Mouse (Mus musculus): Measurements from ENCODE around the gene Otx2. TPM values are rescaled to one million over a fixed set of nuclear protein-coding genes. Genes with fewer than 3 reads are reported as not detected.

Gene Otx2
- 13.9 TPM in 2 replicates for polyA plus RNA-seq (2014; fragmentation: Nextera tagmentation; extraction: Ambion mirVana)

DNA sequence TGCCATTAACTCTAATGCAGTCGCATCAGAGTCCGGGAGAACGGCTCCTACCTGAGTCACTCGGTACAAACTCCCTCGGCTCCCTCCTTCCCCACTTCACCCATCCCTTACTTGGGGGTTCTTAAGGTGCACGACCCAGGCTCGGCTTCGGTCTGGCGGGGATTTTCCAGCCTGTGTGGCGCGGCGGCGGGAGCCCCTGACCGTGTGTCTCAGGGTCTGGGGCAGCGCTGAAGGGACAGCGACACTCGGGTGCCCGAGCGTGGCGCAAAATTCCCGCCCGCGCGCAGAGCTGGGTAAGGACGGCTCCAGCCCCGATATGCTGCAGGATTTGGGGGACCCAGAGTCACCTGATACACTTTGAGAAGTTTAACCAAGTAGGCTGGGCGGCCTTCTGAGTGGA, at the start of gene Otx2:
Gene Otx2, minus strand, starts transcription at position 279 of the 400 bp plus-strand sequence.
- H3K27me3 ChIP-seq (ENCODE audit: control insufficient read depth, insufficient read depth, low read length): peaks cover 76% of the 10 kb centered on the region
- no peaks in the 10 kb centered on the region for H3K4me1 ChIP-seq (replicated peaks; ENCODE audit: control insufficient read depth, insufficient read depth, low read length)
- H3K4me3 ChIP-seq (ENCODE audit: low read depth, low read length): no peak within 1 kb of the TSS
- under 1% methylated on average over 27 of the region's 27 CpGs for WGBS
- DNase-seq (ENCODE audit: low spot score) (peak; percentile 58), ATAC-seq (ENCODE audit: low FRiP score) (no peak)
- H3K27ac ChIP-seq (ENCODE audit: low read depth, low read length): no peak within 1 kb of the TSS
- no peak within 1 kb of the TSS for H3K9ac ChIP-seq (ENCODE audit: low read depth, low read length)
- H3K4me2 ChIP-seq (replicated peaks; ENCODE audit: low read depth, low read length): no peak within 1 kb of the TSS; the same call in 1 of the 2 replicates
- no peaks in the 10 kb centered on the region for H3K9me3 ChIP-seq (ENCODE audit: control insufficient read depth, low read length)
- no peaks in the 10 kb centered on the region for H3K36me3 ChIP-seq (ENCODE audit: control insufficient read depth, insufficient read depth, low read length)

- H3K4me3 ChIP-seq (ENCODE audit: low read depth, low read length): no peak overlapping the region
- no peak for ATAC-seq (ENCODE audit: low FRiP score)
- H3K9ac ChIP-seq (ENCODE audit: low read depth, low read length): no peak overlapping the region
- H3K27ac ChIP-seq (ENCODE audit: low read depth, low read length): no peak overlapping the region
- H3K4me1 ChIP-seq (replicated peaks; ENCODE audit: control insufficient read depth, insufficient read depth, low read length): no peaks in the 10 kb centered on the region
- 40% methylated on average over 4 of the region's 4 CpGs for WGBS
- H3K27me3 ChIP-seq (ENCODE audit: control insufficient read depth, insufficient read depth, low read length): no peaks in the 10 kb centered on the region
- no peak overlapping the region for H3K4me2 ChIP-seq (replicated peaks; ENCODE audit: low read depth, low read length)
- DNase-seq (ENCODE audit: low spot score): no peak
- no peaks in the 10 kb centered on the region for H3K36me3 ChIP-seq (ENCODE audit: control insufficient read depth, insufficient read depth, low read length)
- no peaks in the 10 kb centered on the region for H3K9me3 ChIP-seq (ENCODE audit: control insufficient read depth, low read length)
Observed at GRCm38 (mm10) chr14:48722763-48723162, 49.1 kb upstream of the Otx2 start.

GRCm38 (mm10) chr14:48719296-48719695, 45.7 kb upstream of the Otx2 start:
- WGBS: 85% methylated on average over 3 of the region's 3 CpGs
- no peaks in the 10 kb centered on the region for H3K36me3 ChIP-seq (ENCODE audit: control insufficient read depth, insufficient read depth, low read length)

GRCm38 (mm10) chr14:48717632-48718279, 44.1 kb upstream of the Otx2 start:
- Histone ChIP-seq H3K36me3 (ENCODE audit: control insufficient read depth, insufficient read depth, low read length) (no peaks in the 10 kb centered on the region), H3K27me3 (ENCODE audit: control insufficient read depth, insufficient read depth, low read length) (no peaks in the 10 kb centered on the region), H3K4me1 (replicated peaks; ENCODE audit: control insufficient read depth, insufficient read depth, low read length) (no peaks in the 10 kb centered on the region), H3K4me2 (replicated peaks; ENCODE audit: low read depth, low read length) (no peak overlapping the region), H3K27ac (ENCODE audit: low read depth, low read length) (no peak overlapping the region), H3K4me3 (ENCODE audit: low read depth, low read length) (no peak overlapping the region), H3K9me3 (ENCODE audit: control insufficient read depth, low read length) (no peaks in the 10 kb centered on the region), H3K9ac (ENCODE audit: low read depth, low read length) (no peak overlapping the region)
- 84% methylated on average over 8 of the region's 8 CpGs for WGBS
- no peak for DNase-seq (ENCODE audit: low spot score)
- ATAC-seq (ENCODE audit: low FRiP score): no peak

More at GRCm38 (mm10) chr14:48719296-48719695, 45.7 kb upstream of the Otx2 start:
- H3K9ac ChIP-seq (ENCODE audit: low read depth, low read length): no peak overlapping the region
- no peak overlapping the region for H3K27ac ChIP-seq (ENCODE audit: low read depth, low read length)
- H3K9me3 ChIP-seq (ENCODE audit: control insufficient read depth, low read length): no peaks in the 10 kb centered on the region
- no peak for ATAC-seq (ENCODE audit: low FRiP score)
- H3K27me3 ChIP-seq (ENCODE audit: control insufficient read depth, insufficient read depth, low read length): no peaks in the 10 kb centered on the region
- H3K4me1 ChIP-seq (replicated peaks; ENCODE audit: control insufficient read depth, insufficient read depth, low read length): no peaks in the 10 kb centered on the region
- DNase-seq (ENCODE audit: low spot score): no peak
- H3K4me2 ChIP-seq (replicated peaks; ENCODE audit: low read depth, low read length): no peak overlapping the region
- H3K4me3 ChIP-seq (ENCODE audit: low read depth, low read length): no peak overlapping the region

DNA sequence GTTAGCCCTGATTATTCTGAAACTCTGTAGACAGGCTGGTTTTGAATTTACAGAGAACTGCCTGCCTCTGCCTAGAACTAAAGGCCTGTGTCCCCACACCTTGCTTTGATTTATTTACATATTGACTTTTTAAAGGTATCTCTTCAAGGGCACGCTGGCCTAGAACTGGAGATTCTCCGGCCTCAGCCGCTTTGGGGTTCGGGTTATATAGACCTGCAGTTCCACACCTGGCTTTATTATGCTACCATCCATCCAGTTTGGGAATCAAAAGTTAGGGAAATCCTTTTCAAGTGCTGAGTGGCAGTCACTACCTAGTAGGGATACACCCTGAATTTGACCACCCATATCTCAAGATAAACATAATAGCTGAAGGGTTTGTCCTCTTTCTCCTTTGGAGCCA, 42.8 kb upstream of the Otx2 start:
- WGBS: 88% methylated on average over 4 of the region's 4 CpGs
- Histone ChIP-seq H3K4me3 (ENCODE audit: low read depth, low read length) (no peak overlapping the region), H3K27me3 (ENCODE audit: control insufficient read depth, insufficient read depth, low read length) (no peaks in the 10 kb centered on the region), H3K9me3 (ENCODE audit: control insufficient read depth, low read length) (no peaks in the 10 kb centered on the region), H3K27ac (ENCODE audit: low read depth, low read length) (no peak overlapping the region), H3K4me2 (replicated peaks; ENCODE audit: low read depth, low read length) (no peak overlapping the region), H3K36me3 (ENCODE audit: control insufficient read depth, insufficient read depth, low read length) (no peaks in the 10 kb centered on the region), H3K9ac (ENCODE audit: low read depth, low read length) (no peak overlapping the region), H3K4me1 (replicated peaks; ENCODE audit: control insufficient read depth, insufficient read depth, low read length) (no peaks in the 10 kb centered on the region)
- ATAC-seq (ENCODE audit: low FRiP score) (no peak), DNase-seq (ENCODE audit: low spot score) (no peak)

- Histone ChIP-seq H3K4me3 (ENCODE audit: low read depth, low read length) (no peak overlapping the region), H3K9me3 (ENCODE audit: control insufficient read depth, low read length) (no peaks in the 10 kb centered on the region), H3K27ac (ENCODE audit: low read depth, low read length) (no peak overlapping the region), H3K9ac (ENCODE audit: low read depth, low read length) (no peak overlapping the region), H3K4me1 (replicated peaks; ENCODE audit: control insufficient read depth, insufficient read depth, low read length) (no peaks in the 10 kb centered on the region; the same call in 1 of the 2 replicates), H3K27me3 (ENCODE audit: control insufficient read depth, insufficient read depth, low read length) (peaks cover 18% of the 10 kb centered on the region), H3K36me3 (ENCODE audit: control insufficient read depth, insufficient read depth, low read length) (no peaks in the 10 kb centered on the region), H3K4me2 (replicated peaks; ENCODE audit: low read depth, low read length) (no peak overlapping the region)
- 76% methylated on average over 13 of the region's 13 CpGs for WGBS
- 0 out of 2 replicates have a peak, but pooled peaks have one; percentile 22 for ATAC-seq (ENCODE audit: low FRiP score)
- peak; percentile 9 for DNase-seq (ENCODE audit: low spot score)
Observed at GRCm38 (mm10) chr14:48710871-48711370, 37.3 kb upstream of the Otx2 start.

DNA sequence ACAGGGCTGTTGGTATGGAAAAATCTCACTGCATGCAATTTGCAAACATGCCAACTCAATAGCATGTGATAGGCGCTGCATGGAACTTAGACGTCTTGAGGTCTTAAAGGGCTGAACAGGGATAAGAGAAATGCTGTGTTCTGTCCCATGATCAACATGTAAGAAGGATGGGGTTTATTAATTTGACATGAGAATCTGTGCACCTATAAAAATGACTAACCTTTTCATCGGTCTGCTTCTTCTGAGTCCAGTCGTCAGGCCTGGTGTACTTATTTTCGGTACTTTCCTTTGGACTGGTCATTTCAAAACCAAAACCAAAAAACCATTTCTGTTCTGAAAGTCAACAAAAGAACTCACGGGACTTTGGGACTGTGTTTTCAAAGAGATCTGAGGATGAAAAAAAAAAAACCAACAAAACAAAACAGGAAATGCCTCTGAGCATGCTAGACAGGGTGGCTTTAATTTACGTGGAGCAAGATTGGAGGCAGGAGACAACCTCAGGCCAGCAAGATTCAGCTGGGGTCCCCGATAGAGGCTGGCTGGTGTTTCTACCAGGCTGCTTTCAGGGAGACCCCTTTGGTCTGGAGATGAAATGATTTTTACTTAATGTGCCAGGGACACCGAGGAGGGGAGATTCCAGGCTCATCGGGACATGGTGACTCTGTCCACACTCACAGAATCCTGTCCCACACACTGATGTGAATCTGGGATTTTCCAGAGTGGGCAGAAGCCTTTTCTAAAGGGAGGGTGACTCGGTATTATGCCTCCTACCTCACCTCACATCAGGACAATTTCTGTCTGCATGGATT, 36.6 kb upstream of the Otx2 start:
- 38% methylated on average over 11 of the region's 11 CpGs for WGBS
- peaks cover 22% of the 10 kb centered on the region for H3K27me3 ChIP-seq (ENCODE audit: control insufficient read depth, insufficient read depth, low read length)
- no peak overlapping the region for H3K27ac ChIP-seq (ENCODE audit: low read depth, low read length)
- H3K9me3 ChIP-seq (ENCODE audit: control insufficient read depth, low read length): no peaks in the 10 kb centered on the region
- no peaks in the 10 kb centered on the region; the same call in 1 of the 2 replicates for H3K4me1 ChIP-seq (replicated peaks; ENCODE audit: control insufficient read depth, insufficient read depth, low read length)
- H3K36me3 ChIP-seq (ENCODE audit: control insufficient read depth, insufficient read depth, low read length): no peaks in the 10 kb centered on the region
- H3K4me3 ChIP-seq (ENCODE audit: low read depth, low read length): no peak overlapping the region
- DNase-seq (ENCODE audit: low spot score) (peak; percentile 38), ATAC-seq (ENCODE audit: low FRiP score) (0 out of 2 replicates have a peak, but pooled peaks have one; percentile 7)
- H3K4me2 ChIP-seq (replicated peaks; ENCODE audit: low read depth, low read length): peak overlapping the region; percentile 36
- H3K9ac ChIP-seq (ENCODE audit: low read depth, low read length): no peak overlapping the region

GRCm38 (mm10) chr14:48709371-48710061, 35.9 kb upstream of the Otx2 start:
- no peaks in the 10 kb centered on the region for H3K36me3 ChIP-seq (ENCODE audit: control insufficient read depth, insufficient read depth, low read length)
- no peaks in the 10 kb centered on the region for H3K9me3 ChIP-seq (ENCODE audit: control insufficient read depth, low read length)
- DNase-seq (ENCODE audit: low spot score) (peak; percentile 79), ATAC-seq (ENCODE audit: low FRiP score) (peak; percentile 92)
- peaks cover 26% of the 10 kb centered on the region for H3K27me3 ChIP-seq (ENCODE audit: control insufficient read depth, insufficient read depth, low read length)
- H3K4me1 ChIP-seq (replicated peaks; ENCODE audit: control insufficient read depth, insufficient read depth, low read length): no peaks in the 10 kb centered on the region; the same call in 1 of the 2 replicates
- H3K9ac ChIP-seq (ENCODE audit: low read depth, low read length): no peak overlapping the region
- 1% methylated on average over 20 of the region's 20 CpGs for WGBS
- H3K4me2 ChIP-seq (replicated peaks; ENCODE audit: low read depth, low read length): peak overlapping the region; percentile 36
- peak overlapping the region; percentile 21 for H3K4me3 ChIP-seq (ENCODE audit: low read depth, low read length)
- no peak overlapping the region for H3K27ac ChIP-seq (ENCODE audit: low read depth, low read length)

All from hindbrain, embryonic 11.5 days (tissue).